Mouse (Mus musculus) stomach, postnatal 0 days (tissue): ENCODE data around the gene Slain1. TPM values are rescaled to one million over a fixed set of nuclear protein-coding genes. Genes with fewer than 3 reads are reported as not detected.

Experiments
- ATAC-seq: fragments of 200-750 bp; cut with Nextera tagmentation; 2 replicates; pipeline ENCODE4 v1.8.0; 2017; ENCODE audit not compliant: low FRiP score, low TSS enrichment
- DNase-seq: peaks from one replicate; pipeline ENCODE4 v3.0.0-alpha.2; 2016; ENCODE audit warnings: low spot score
- H3K27ac ChIP-seq: fragments of 300-500 bp; sonication (generic); replicated peaks from 2 replicates; pipeline ENCODE4 v1.5.1; 2014; ENCODE audit warnings: mild to moderate bottlenecking, control low read depth
- H3K27me3 ChIP-seq: fragments of 300-500 bp; sonication (generic); 2 replicates; pipeline ENCODE4 v1.6.1; 2014; ENCODE audit warnings: low read length; ENCODE audit not compliant: control insufficient read depth, insufficient read depth
- H3K36me3 ChIP-seq: fragments of 300-500 bp; sonication (generic); 2 replicates; pipeline ENCODE4 v1.6.1; 2014; ENCODE audit warnings: low read length, mixed read lengths; ENCODE audit not compliant: control insufficient read depth, insufficient read depth
- H3K4me1 ChIP-seq: fragments of 300-500 bp; sonication (generic); replicated peaks from 2 replicates; pipeline ENCODE4 v1.6.1; 2014; ENCODE audit warnings: antibody characterized with exemption; ENCODE audit not compliant: control insufficient read depth, insufficient read depth
- H3K4me2 ChIP-seq: fragments of 300-500 bp; sonication (generic); replicated peaks from 2 replicates; pipeline ENCODE4 v1.6.1; 2014; ENCODE audit warnings: low read depth, mild to moderate bottlenecking, control low read depth, moderate library complexity
- H3K4me3 ChIP-seq: fragments of 300-500 bp; sonication (generic); 2 replicates; pipeline ENCODE4 v1.5.1; 2014; ENCODE audit warnings: low read depth, low read length, control low read depth
- H3K9ac ChIP-seq: fragments of 300-500 bp; sonication (generic); 2 replicates; pipeline ENCODE4 v1.6.1; 2014; ENCODE audit warnings: mild to moderate bottlenecking, low read length, control low read depth, mixed read lengths
- H3K9me3 ChIP-seq: fragments of 300-500 bp; sonication (generic); 2 replicates; pipeline ENCODE4 v1.6.1; 2016; ENCODE audit warnings: low read length; ENCODE audit not compliant: control insufficient read depth
- CTCF ChIP-seq: IDR thresholded peaks from 2 replicates; pipeline ENCODE4 v1.5.1; 2016; ENCODE audit warnings: antibody characterized with exemption, low read depth, mild to moderate bottlenecking, moderate library complexity
- EP300 ChIP-seq: optimal IDR thresholded peaks from 2 replicates; pipeline ENCODE3; 2016; ENCODE audit warnings: antibody characterized with exemption
- WGBS: fragments of 180-500 bp; shearing (Covaris S2); extraction: QIAGEN DNeasy Blood & Tissue Kit; methylation state at CpG from one replicate; pipeline ENCODE4 v1.1.7; 2014; 5-methylcytosine and 5-hydroxymethylcytosine counted together
- polyA plus RNA-seq: library from polyadenylated mRNA; unstranded; fragments of >200 nt; fragmentation: Nextera tagmentation; extraction: Ambion mirVana; gene quantifications from 2 replicates; pipeline ENCODE4 v1.2.1, GENCODE M21; 2015

Slain1 gene
- polyA plus RNA-seq, 1 experiment from 2014 or later, result 0.93 TPM

GRCm38 (mm10) chr14:103655448-103655847, 5.4 kb downstream of the Slain1 start:
- no peaks in the 10 kb centered on the region for H3K9me3 ChIP-seq
- H3K36me3 ChIP-seq, result no peaks in the 10 kb centered on the region
- no peak for ATAC-seq
- H3K4me3 ChIP-seq, result no peak overlapping the region
- no peak for DNase-seq
- no peak overlapping the region for H3K9ac ChIP-seq
- no peak overlapping the region for H3K27ac ChIP-seq
- H3K4me2 ChIP-seq, result no peak overlapping the region
- H3K27me3 ChIP-seq, result 0 out of 2 replicates have a peak, but pooled peaks cover 2% of the 10 kb centered on the region
- H3K4me1 ChIP-seq, result no peaks in the 10 kb centered on the region; the same call in 1 of the 2 replicates
- 54% methylated on average over 5 of the region's 5 CpGs for WGBS
- TF ChIP-seq EP300 (no peak), CTCF (no peak)

GRCm38 (mm10) chr14:103657876-103658275, 7.8 kb downstream of the Slain1 start:
- H3K4me3 ChIP-seq, result no peak overlapping the region
- no peaks in the 10 kb centered on the region for H3K27me3 ChIP-seq
- H3K4me1 ChIP-seq, result no peaks in the 10 kb centered on the region
- no peak overlapping the region for H3K9ac ChIP-seq
- ATAC-seq, result no peak
- H3K4me2 ChIP-seq, result no peak overlapping the region
- H3K27ac ChIP-seq, result no peak overlapping the region
- H3K9me3 ChIP-seq, result no peaks in the 10 kb centered on the region
- no peak for DNase-seq
- no peaks in the 10 kb centered on the region for H3K36me3 ChIP-seq
- TF ChIP-seq CTCF (no peak), EP300 (no peak)
- WGBS, result 75% methylated on average over 4 of the region's 4 CpGs

- Histone ChIP-seq H3K27me3 (no peaks in the 10 kb centered on the region), H3K36me3 (no peaks in the 10 kb centered on the region), H3K4me3 (no peak overlapping the region), H3K27ac (no peak overlapping the region), H3K9me3 (no peaks in the 10 kb centered on the region), H3K9ac (no peak overlapping the region), H3K4me2 (no peak overlapping the region), H3K4me1 (no peaks in the 10 kb centered on the region)
- 80% methylated on average over 7 of the region's 7 CpGs for WGBS
- DNase-seq (no peak), ATAC-seq (no peak)
- TF ChIP-seq CTCF, result no peak
- no peak for TF ChIP-seq EP300
These were observed 13.0 kb downstream of the Slain1 start for GRCm38 (mm10) chr14:103663026-103663425.

- Histone ChIP-seq H3K27me3 (no peaks in the 10 kb centered on the region), H3K36me3 (no peaks in the 10 kb centered on the region), H3K9me3 (no peaks in the 10 kb centered on the region), H3K27ac (no peak overlapping the region), H3K4me3 (no peak overlapping the region), H3K4me1 (no peaks in the 10 kb centered on the region), H3K9ac (no peak overlapping the region), H3K4me2 (no peak overlapping the region)
- TF ChIP-seq CTCF (no peak), EP300 (no peak)
- DNase-seq (no peak), ATAC-seq (no peak)
- WGBS, result 77% methylated on average over 4 of the region's 4 CpGs
These were observed 14.4 kb downstream of the Slain1 start for GRCm38 (mm10) chr14:103664391-103664790.

GRCm38 (mm10) chr14:103666347-103666954, 16.4 kb downstream of the Slain1 start:
- no peaks in the 10 kb centered on the region for H3K36me3 ChIP-seq
- ATAC-seq, result no peak
- DNase-seq, result no peak
- no peak overlapping the region for H3K4me2 ChIP-seq
- no peak overlapping the region for H3K4me3 ChIP-seq
- TF ChIP-seq CTCF (no peak), EP300 (no peak)
- no peaks in the 10 kb centered on the region for H3K9me3 ChIP-seq
- H3K27me3 ChIP-seq, result no peaks in the 10 kb centered on the region
- no peak overlapping the region for H3K9ac ChIP-seq
- WGBS, result 54% methylated on average over 8 of the region's 8 CpGs
- H3K4me1 ChIP-seq, result no peaks in the 10 kb centered on the region
- no peak overlapping the region for H3K27ac ChIP-seq

- no peak overlapping the region for H3K27ac ChIP-seq
- WGBS, result 75% methylated on average over 8 of the region's 8 CpGs
- TF ChIP-seq EP300 (no peak), CTCF (no peak)
- H3K4me2 ChIP-seq, result no peak overlapping the region
- no peak overlapping the region for H3K4me3 ChIP-seq
- H3K36me3 ChIP-seq, result no peaks in the 10 kb centered on the region
- no peaks in the 10 kb centered on the region for H3K9me3 ChIP-seq
- ATAC-seq, result no peak
- H3K4me1 ChIP-seq, result no peaks in the 10 kb centered on the region
- DNase-seq, result no peak
- H3K9ac ChIP-seq, result no peak overlapping the region
- H3K27me3 ChIP-seq, result no peaks in the 10 kb centered on the region
These were observed 17.0 kb downstream of the Slain1 start for GRCm38 (mm10) chr14:103667036-103667435.
